Mouse (Mus musculus) cerebellum, adult 11-12 months (tissue): ENCODE results near the gene Kri1.
"Not testable (repeated sequence)": the region's sequence is repeated elsewhere in the genome, so short reads cannot be mapped to it uniquely, and the experiment has no call there.

Experiments used
- DNase-seq: peaks from one replicate; pipeline ENCODE4 v3.0.0; 2022

The Kri1 gene

DNA sequence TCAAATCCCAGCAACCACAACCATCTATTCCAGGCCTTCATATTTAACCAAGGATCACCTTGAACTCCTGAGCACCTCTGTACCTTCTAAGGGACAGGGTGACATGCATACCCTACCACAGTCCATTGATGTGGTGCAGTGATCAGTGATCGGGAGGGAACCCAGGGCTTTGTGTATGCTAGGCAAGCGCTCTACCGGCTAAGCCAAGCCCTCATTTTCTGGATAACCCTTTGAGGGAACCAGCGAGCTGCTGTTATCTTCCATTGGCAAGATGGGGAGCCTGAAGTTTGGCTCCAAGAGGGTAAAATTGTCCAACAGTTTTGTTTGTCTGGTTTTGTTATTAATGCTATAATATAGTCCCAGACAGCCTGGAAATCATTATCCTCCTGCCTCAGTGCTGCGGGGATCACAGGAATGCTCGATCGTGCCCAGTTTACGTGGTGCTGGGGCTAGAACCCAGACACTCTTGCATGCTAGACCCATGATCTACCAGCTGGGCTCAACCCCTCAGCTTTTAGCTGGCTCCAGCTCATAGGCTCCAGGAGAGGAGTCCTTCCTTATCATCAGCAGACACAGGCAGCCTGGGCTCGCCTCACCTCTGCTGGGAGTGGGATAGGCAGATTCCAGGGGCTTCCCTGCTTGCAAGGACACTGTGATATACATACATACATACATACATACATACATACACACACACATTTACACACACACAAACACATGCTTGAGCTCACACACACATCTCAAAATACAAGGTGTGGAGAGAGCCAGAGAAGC is 26.8 kb upstream of the Kri1 start:
- no peak for DNase-seq

DNA sequence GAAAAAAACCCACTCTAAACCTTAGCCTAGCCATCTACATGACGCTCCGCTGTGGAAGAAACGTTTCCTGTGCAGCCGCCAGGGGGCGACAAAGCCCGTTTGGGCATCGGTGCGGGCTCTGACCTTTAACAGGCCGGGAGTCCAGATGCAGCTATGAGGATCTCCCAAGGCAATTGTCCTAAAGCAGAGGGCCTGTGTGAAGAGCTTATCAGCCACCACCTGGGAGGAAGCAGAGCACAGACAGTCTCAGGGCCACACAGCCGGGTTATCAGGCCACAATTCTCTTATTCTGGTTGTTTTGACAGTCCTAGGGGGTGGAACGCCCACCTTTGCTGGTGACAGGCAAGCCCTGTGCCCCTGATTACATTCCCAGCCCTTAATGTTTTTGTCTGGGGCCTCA is 25.6 kb upstream of the Kri1 start:
- DNase-seq = peak; percentile 83

GRCm38 (mm10) chr9:21312134-21312533 is 24.4 kb upstream of the Kri1 start, which contains the start of gene Ap1m2:
Ap1m2 (minus strand) TSS chr9:21312337.
- DNase-seq = no peak

GRCm38 (mm10) chr9:21311695-21312094 is 23.9 kb upstream of the Kri1 start:
- DNase-seq = no peak

- DNase-seq = no peak
Measured at GRCm38 (mm10) chr9:21309150-21309741, 21.5 kb upstream of the Kri1 start.

DNA sequence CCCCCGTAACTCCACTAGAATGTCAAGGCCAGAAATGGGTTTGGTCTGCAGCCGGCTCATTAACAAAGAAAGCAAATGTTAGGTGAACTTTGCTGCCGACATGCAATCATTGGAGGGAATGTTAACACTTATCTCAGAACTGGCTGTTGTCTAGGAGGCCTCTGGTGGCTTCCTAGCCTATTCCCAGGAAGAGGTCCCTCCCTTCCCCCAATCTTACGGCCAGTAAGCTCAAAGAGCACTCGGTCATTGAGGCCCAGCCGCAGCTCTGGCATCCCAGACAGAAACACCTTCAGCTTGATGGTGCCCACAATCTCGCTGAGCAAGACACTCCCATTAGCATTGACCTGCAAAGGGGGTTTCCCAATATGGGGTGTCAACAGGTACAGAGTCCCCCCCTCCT is 17.3 kb upstream of the Kri1 start:
- DNase-seq = no peak

- no peak for DNase-seq
Measured at GRCm38 (mm10) chr9:21299014-21299413, 11.2 kb upstream of the Kri1 start.

DNA sequence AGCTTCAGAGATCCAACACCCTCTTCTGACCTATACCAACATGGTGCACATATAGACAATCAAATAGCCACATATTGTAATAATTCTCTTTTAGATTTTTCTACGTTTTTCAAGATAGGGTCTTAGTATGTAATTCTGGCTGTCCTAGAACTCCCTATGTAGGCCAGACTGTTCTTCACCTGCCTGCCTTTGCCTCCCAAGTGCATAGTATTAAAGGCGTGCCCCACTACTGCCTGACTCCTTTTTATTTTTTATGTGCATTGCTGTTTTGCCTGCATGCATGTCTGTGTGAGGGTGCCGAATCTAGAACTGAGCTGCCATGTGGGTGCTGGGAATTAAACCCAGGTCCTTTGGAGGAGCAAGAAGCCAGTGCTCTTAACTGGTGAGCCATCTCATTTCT is 4.5 kb upstream of the Kri1 start:
- DNase-seq = no peak

- DNase-seq = not testable (repeated sequence)
Measured at GRCm38 (mm10) chr9:21291868-21292267, 4.1 kb upstream of the Kri1 start.

- DNase-seq = peak; percentile 100
Measured at GRCm38 (mm10) chr9:21291022-21291787, 3.4 kb upstream of the Kri1 start, which contains the start of gene Cdkn2d. Cdkn2d (minus strand) TSS chr9:21291407.

DNA sequence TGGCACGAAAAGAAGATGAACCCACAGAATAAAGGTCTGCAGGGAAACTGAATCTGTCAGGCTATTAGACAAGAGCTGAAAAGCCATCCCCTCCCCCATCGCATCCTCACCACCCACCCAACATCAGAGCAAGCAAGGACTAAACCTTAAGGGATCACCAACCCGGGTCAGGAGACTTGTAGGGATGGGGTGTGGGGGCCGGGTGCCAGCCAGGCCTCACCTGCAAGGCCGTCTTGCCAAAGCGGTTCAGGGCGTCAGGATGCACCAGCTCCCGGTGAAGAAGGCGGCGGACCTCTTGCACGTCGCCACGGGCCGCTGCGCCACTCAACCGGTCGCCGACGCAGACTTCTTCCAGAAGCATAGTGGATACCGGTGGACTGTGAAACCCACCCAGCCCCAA is 2.8 kb upstream of the Kri1 start:
- DNase-seq = peak; percentile 83

- no peak for DNase-seq
Measured at GRCm38 (mm10) chr9:21289337-21289671, 1.5 kb upstream of the Kri1 start.

- DNase-seq = peak; percentile 65
Measured at GRCm38 (mm10) chr9:21288404-21289336, 901 bp upstream of the Kri1 start.

DNA sequence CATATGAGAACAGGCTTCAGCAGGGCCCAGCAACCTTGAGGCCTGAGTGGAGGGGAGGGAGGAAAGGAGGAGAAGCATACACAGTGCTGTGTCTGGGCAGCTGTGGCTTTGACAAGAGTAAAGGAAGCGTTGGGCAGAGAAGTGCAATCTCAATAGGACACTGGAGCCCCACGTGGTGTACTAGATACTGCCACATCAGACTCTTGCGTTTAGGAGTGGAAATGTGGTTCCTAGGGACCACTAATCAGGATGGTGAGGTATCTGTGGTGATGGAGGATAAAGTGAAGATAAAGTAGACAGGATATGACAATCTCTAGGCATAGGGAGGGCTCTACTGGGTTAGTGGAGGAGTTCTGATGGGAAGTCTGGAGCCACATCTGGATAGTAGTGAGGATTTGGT is 1.0 kb downstream of the Kri1 start:
- no peak for DNase-seq

DNA sequence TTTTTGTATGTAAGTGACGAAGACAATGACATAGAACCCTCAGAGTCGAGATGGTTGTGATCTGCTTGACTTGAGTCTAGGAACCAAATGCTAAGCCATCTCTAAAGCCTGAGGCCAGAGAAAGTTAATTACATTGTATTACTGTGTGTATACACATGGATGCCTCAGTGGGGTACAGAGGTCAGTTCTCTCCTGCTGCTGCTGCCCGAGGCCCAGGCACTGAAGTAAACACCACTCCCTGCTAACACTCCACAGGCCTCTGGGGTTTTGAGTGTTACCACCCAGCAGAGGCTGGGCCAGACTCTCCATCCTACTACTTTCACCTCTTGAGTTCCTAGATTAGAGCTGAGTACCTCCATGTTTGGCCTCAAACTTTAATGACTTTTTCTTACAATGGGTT is 3.8 kb downstream of the Kri1 start:
- DNase-seq = no peak

GRCm38 (mm10) chr9:21283591-21283990 is 4.2 kb downstream of the Kri1 start:
- DNase-seq = no peak

DNA sequence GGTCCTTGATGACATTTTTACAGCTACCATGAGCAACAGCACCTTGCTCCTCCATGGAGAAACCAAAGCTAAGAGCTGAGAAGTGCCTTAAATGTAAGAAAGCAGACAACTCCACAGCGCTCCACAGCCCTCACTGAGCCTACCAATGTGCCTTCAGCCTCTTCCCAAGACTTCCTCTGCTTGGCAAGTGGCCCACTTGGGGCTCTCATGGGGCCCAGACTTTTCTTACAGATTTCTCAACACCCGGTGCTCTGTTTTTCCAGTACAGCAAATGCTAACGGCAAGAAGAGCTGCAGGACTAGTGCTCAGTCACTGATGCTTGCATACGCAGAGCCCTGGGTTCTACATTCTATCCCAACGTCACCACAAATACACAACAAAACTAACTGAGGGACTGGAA is 10.0 kb downstream of the Kri1 start:
- DNase-seq = no peak

- DNase-seq = no peak
Measured at GRCm38 (mm10) chr9:21276307-21276706, 11.5 kb downstream of the Kri1 start.

DNA sequence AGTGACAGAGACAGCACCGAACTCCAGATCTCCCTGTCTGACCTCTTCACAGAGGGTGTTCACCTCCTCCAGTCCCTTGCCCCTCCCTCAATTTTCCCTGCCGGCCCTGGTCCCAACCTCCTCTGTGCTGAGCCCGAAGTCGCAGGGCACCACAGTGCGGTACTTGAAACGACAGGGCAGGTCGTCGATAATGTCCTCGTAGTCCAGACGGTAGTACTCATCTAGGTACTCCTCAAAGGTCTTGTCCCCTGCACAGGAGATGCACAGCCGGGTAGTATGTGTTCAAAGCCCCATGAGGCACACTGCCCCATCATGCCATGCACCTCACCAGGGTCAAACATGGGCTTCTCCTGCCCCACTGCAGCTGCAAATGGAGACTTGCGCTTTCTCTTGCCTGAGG is 12.0 kb downstream of the Kri1 start:
- no peak for DNase-seq

DNA sequence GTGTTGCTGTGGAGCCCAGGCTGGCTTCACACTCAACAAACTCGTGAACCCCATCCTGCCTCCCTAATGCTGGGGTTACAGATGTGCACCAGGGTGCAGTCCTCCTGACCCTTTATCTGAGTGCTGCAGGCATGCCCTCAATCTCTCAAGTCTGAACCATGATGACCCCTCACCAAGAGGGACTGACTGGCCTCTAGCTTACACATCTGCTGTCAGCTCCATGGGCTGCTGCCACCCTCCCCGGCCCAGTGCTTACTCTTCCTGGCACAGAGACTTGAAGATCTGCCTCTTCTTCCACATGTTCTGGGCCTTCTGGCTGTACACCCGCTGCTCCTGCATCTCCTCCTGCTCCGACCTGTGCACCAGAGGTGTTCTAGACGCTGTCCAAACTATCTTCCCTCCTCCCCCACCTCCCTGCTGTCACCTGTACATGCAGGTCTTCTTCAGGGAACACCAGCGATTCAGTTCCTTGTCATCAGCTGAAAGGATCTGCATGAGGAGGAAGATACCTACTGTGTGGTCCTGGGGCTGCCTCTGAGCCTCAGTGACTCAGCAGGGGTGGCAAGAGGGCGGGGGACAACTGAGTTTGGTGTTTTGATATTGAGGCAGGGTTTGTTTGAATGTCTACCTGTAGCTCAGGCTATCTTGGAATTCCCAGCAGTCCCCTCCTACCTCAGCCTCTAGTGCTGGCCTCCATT is 12.6 kb downstream of the Kri1 start:
- no peak for DNase-seq

DNA sequence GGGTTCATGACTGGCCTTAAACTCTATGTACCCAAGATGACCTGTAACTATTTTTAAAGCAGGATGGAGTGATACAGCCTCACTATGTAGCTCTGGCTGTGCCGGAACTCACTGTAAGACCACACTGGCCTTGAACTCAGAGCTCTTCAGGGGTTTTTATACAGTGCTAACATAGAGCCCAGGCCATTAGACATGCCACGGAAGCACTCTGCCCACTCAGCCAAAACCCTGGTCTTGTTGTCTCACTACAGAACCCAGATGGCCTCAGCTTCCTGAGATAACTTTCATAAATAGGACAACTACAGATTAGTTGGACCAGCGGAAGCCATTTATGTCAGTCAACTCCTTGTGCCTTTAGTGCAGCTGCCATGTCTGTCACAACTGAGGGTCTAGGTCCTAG is 13.4 kb downstream of the Kri1 start:
- DNase-seq = no peak

DNA sequence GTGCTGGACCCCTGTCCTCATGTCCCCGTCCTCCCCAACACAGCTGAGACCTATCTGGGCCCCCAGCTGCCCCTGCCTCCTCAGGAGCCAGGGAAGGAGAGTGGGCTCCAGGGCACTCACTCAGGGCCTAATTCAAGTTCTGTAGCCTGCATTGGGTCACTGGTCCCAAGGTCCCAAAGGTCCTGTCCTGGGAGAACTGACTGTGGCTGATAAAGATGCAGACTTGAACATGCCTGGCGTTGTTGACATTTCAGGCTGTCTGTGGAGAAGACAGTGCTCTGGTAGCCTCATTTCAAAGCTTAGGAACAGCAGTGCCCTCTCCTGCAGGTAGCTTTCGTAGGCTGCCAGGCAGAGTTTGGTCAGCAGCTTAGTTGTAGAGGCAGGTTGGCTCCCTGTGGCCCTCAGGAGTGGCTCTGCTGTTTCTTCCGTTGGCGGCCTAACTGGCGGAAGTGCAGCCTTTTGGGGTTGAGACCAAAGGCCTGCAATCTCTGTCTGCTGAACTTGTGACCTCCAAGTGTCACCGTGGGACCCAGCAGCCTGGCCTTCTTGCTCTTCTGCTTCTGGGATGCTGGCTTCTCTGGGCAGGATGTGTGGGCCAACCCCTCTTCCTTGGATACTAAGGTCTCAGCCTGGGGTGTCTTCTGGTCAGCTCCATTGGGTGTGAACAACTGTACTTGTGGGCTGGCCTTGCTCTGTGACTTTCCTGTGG is 14.1 kb downstream of the Kri1 start:
- DNase-seq = no peak
